Mouse (Mus musculus): ENCODE data around the gene D630039A03Rik.

DNA sequence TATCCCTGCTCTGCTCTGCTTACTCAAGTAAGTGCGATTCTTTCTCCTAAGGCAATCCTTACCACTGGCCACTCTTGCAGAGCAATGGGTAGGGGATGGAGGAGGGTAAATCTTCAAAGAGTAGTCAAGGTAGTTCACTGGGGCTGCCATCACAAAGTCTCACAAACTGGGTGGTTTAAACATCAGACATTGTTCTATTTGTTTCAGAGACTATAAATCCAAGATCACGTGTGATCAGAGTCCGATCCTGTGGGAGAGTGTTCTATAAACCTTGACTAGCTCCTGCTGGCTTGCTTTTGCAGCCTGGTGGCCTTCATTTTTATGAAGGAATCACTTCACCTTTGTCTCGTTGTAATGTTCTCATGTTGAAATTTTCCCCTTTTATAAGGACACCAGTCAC, 614 bp upstream of the D630039A03Rik start:
- TF ChIP-seq CTCF (IDR thresholded peaks at IDR 0.05) (no peak), EP300 (IDR thresholded peaks at IDR 0.05) (no peak)

All from lung, postnatal 0 days (tissue).